Mouse (Mus musculus): Measurements from ENCODE around the gene Arl15. TPM values are rescaled to one million over a fixed set of nuclear protein-coding genes. Genes with fewer than 3 reads are reported as not detected.

Arl15 gene
- polyA plus RNA-seq, 1 experiment = 5.4 TPM

- H3K27ac ChIP-seq (ENCODE audit: control insufficient read depth, insufficient read depth, low read depth, low read length, poor library complexity) = no peak overlapping the region
- TF ChIP-seq POLR2A (IDR thresholded peaks at IDR 0.05; ENCODE audit: borderline replicate concordance, control insufficient read depth, low read depth, low read length) (no peak), CTCF (IDR thresholded peaks at IDR 0.05; ENCODE audit: control insufficient read depth, insufficient read depth, low read length) (no peak)
- H3K4me1 ChIP-seq (ENCODE audit: control insufficient read depth, insufficient read depth, low read length) = no peaks in the 10 kb centered on the region; the same call in 1 of the 2 replicates
- 83% methylated on average over 8 of the region's 8 CpGs for WGBS
- no peak overlapping the region for H3K4me3 ChIP-seq (replicated peaks; ENCODE audit: control insufficient read depth, low read depth, low read length)
Observed at GRCm38 (mm10) chr13:114138921-114139320, 344.6 kb downstream of the Arl15 start.

GRCm38 (mm10) chr13:114139570-114139969, 345.3 kb downstream of the Arl15 start:
- no peak overlapping the region for H3K27ac ChIP-seq (ENCODE audit: control insufficient read depth, insufficient read depth, low read depth, low read length, poor library complexity)
- no peak for TF ChIP-seq POLR2A (IDR thresholded peaks at IDR 0.05; ENCODE audit: borderline replicate concordance, control insufficient read depth, low read depth, low read length)
- no peak for TF ChIP-seq CTCF (IDR thresholded peaks at IDR 0.05; ENCODE audit: control insufficient read depth, insufficient read depth, low read length)
- no peaks in the 10 kb centered on the region; the same call in 1 of the 2 replicates for H3K4me1 ChIP-seq (ENCODE audit: control insufficient read depth, insufficient read depth, low read length)
- WGBS = 85% methylated on average over 9 of the region's 9 CpGs
- no peak overlapping the region for H3K4me3 ChIP-seq (replicated peaks; ENCODE audit: control insufficient read depth, low read depth, low read length)

- WGBS = 94% methylated on average over 8 of the region's 8 CpGs
- Histone ChIP-seq H3K27ac (ENCODE audit: control insufficient read depth, insufficient read depth, low read depth, low read length, poor library complexity) (no peak overlapping the region), H3K4me3 (replicated peaks; ENCODE audit: control insufficient read depth, low read depth, low read length) (no peak overlapping the region), H3K4me1 (ENCODE audit: control insufficient read depth, insufficient read depth, low read length) (no peaks in the 10 kb centered on the region; the same call in 1 of the 2 replicates)
- TF ChIP-seq POLR2A (IDR thresholded peaks at IDR 0.05; ENCODE audit: borderline replicate concordance, control insufficient read depth, low read depth, low read length) (no peak), CTCF (IDR thresholded peaks at IDR 0.05; ENCODE audit: control insufficient read depth, insufficient read depth, low read length) (no peak)
Observed at GRCm38 (mm10) chr13:114142826-114143225, 348.5 kb downstream of the Arl15 start.

- Histone ChIP-seq H3K4me3 (replicated peaks; ENCODE audit: control insufficient read depth, low read depth, low read length) (no peak overlapping the region), H3K4me1 (ENCODE audit: control insufficient read depth, insufficient read depth, low read length) (no peaks in the 10 kb centered on the region; the same call in 1 of the 2 replicates), H3K27ac (ENCODE audit: control insufficient read depth, insufficient read depth, low read depth, low read length, poor library complexity) (no peak overlapping the region)
- TF ChIP-seq POLR2A (IDR thresholded peaks at IDR 0.05; ENCODE audit: borderline replicate concordance, control insufficient read depth, low read depth, low read length) = no peak
- no peak for TF ChIP-seq CTCF (IDR thresholded peaks at IDR 0.05; ENCODE audit: control insufficient read depth, insufficient read depth, low read length)
- WGBS = 57% methylated on average over 1 of the region's 1 CpGs
Observed at GRCm38 (mm10) chr13:114143247-114143646, 348.9 kb downstream of the Arl15 start.

GRCm38 (mm10) chr13:114144052-114145046, 350.0 kb downstream of the Arl15 start:
- WGBS = 81% methylated on average over 15 of the region's 15 CpGs
- Histone ChIP-seq H3K4me1 (ENCODE audit: control insufficient read depth, insufficient read depth, low read length) (no peaks in the 10 kb centered on the region; the same call in 1 of the 2 replicates), H3K27ac (ENCODE audit: control insufficient read depth, insufficient read depth, low read depth, low read length, poor library complexity) (no peak overlapping the region), H3K4me3 (replicated peaks; ENCODE audit: control insufficient read depth, low read depth, low read length) (no peak overlapping the region)
- no peak for TF ChIP-seq CTCF (IDR thresholded peaks at IDR 0.05; ENCODE audit: control insufficient read depth, insufficient read depth, low read length)
- TF ChIP-seq POLR2A (IDR thresholded peaks at IDR 0.05; ENCODE audit: borderline replicate concordance, control insufficient read depth, low read depth, low read length) = no peak

GRCm38 (mm10) chr13:114145249-114145648, 350.9 kb downstream of the Arl15 start:
- 89% methylated on average over 8 of the region's 8 CpGs for WGBS
- H3K4me1 ChIP-seq (ENCODE audit: control insufficient read depth, insufficient read depth, low read length) = no peaks in the 10 kb centered on the region; the same call in 1 of the 2 replicates
- no peak overlapping the region for H3K4me3 ChIP-seq (replicated peaks; ENCODE audit: control insufficient read depth, low read depth, low read length)
- no peak overlapping the region for H3K27ac ChIP-seq (ENCODE audit: control insufficient read depth, insufficient read depth, low read depth, low read length, poor library complexity)
- TF ChIP-seq POLR2A (IDR thresholded peaks at IDR 0.05; ENCODE audit: borderline replicate concordance, control insufficient read depth, low read depth, low read length) = no peak
- TF ChIP-seq CTCF (IDR thresholded peaks at IDR 0.05; ENCODE audit: control insufficient read depth, insufficient read depth, low read length) = no peak

GRCm38 (mm10) chr13:114150856-114151697, 356.8 kb downstream of the Arl15 start:
- H3K4me3 ChIP-seq (replicated peaks; ENCODE audit: control insufficient read depth, low read depth, low read length) = no peak overlapping the region
- 32% methylated on average over 16 of the region's 16 CpGs for WGBS
- no peak for TF ChIP-seq POLR2A (IDR thresholded peaks at IDR 0.05; ENCODE audit: borderline replicate concordance, control insufficient read depth, low read depth, low read length)
- TF ChIP-seq CTCF (IDR thresholded peaks at IDR 0.05; ENCODE audit: control insufficient read depth, insufficient read depth, low read length) = no peak
- H3K27ac ChIP-seq (ENCODE audit: control insufficient read depth, insufficient read depth, low read depth, low read length, poor library complexity) = no peak overlapping the region
- H3K4me1 ChIP-seq (ENCODE audit: control insufficient read depth, insufficient read depth, low read length) = peaks cover 2% of the 10 kb centered on the region

- Histone ChIP-seq H3K4me3 (replicated peaks; ENCODE audit: control insufficient read depth, low read depth, low read length) (no peak overlapping the region), H3K4me1 (ENCODE audit: control insufficient read depth, insufficient read depth, low read length) (peaks cover 2% of the 10 kb centered on the region), H3K27ac (ENCODE audit: control insufficient read depth, insufficient read depth, low read depth, low read length, poor library complexity) (no peak overlapping the region)
- TF ChIP-seq POLR2A (IDR thresholded peaks at IDR 0.05; ENCODE audit: borderline replicate concordance, control insufficient read depth, low read depth, low read length) (no peak), CTCF (IDR thresholded peaks at IDR 0.05; ENCODE audit: control insufficient read depth, insufficient read depth, low read length) (no peak)
- WGBS = 75% methylated on average over 10 of the region's 10 CpGs
Observed at GRCm38 (mm10) chr13:114151698-114152069, 357.4 kb downstream of the Arl15 start.

All from bone marrow, adult 2 months (tissue).